Mouse (Mus musculus) CH12.LX (cell line): ENCODE data around the gene Zc3hav1. TPM values are rescaled to one million over a fixed set of nuclear protein-coding genes. Genes with fewer than 3 reads are reported as not detected.

Experiments
- DNase-seq: peaks from one replicate; pipeline ENCODE4 v3.0.0-alpha.2; 2013; ENCODE audit errors: extremely low read depth
- H3K27ac ChIP-seq: 2 replicates; pipeline ENCODE4 v1.5.1; 2012; ENCODE audit warnings: low read depth, mild to moderate bottlenecking, control low read depth, moderate library complexity; ENCODE audit not compliant: insufficient read depth
- H3K27me3 ChIP-seq: replicated peaks from 2 replicates; pipeline ENCODE3; 2012; ENCODE audit warnings: inconsistent platforms
- H3K36me3 ChIP-seq, 2 experiments: replicated peaks in 1 of 2; 2 replicates each; pipeline versions ENCODE3 to v1.6.1; 2012; ENCODE audit warnings: inconsistent platforms in 1 of 2, low read length in 1 of 2, mild to moderate bottlenecking in 1 of 2, mixed read lengths in 1 of 2, moderate library complexity in 1 of 2; ENCODE audit not compliant: control insufficient read depth in 1 of 2, insufficient read depth in 1 of 2
- H3K4me1 ChIP-seq, 2 experiments: 2 replicates each; pipeline ENCODE4 v1.6.1; 2012; ENCODE audit warnings: inconsistent platforms in 1 of 2, moderate library complexity in 1 of 2; ENCODE audit not compliant: insufficient read depth in 2 of 2, control insufficient read depth in 1 of 2
- H3K4me2 ChIP-seq: 2 replicates; pipeline ENCODE4 v1.6.1; 2012; ENCODE audit warnings: low read depth, mild to moderate bottlenecking, control low read depth; ENCODE audit not compliant: poor library complexity, insufficient read depth, severe bottlenecking
- H3K4me3 ChIP-seq, 3 experiments: fragments of 150-350 bp in 1 of 3; sonication (generic) in 1 of 3; replicated peaks in 1 of 3; 2 replicates each; pipeline versions ENCODE3 to v1.5.1; 2011 to 2012; ENCODE audit warnings: low read depth in 2 of 3, low read length in 2 of 3, mild to moderate bottlenecking in 2 of 3, moderate library complexity in 2 of 3, control low read depth in 1 of 3, improper control_type of control experiment in 1 of 3, inconsistent platforms in 1 of 3, mixed read lengths in 1 of 3; ENCODE audit not compliant: poor library complexity in 1 of 3
- H3K79me2 ChIP-seq: replicated peaks from 2 replicates; pipeline ENCODE4 v1.6.1; 2012; ENCODE audit warnings: mild to moderate bottlenecking, moderate library complexity; ENCODE audit not compliant: control insufficient read depth, poor library complexity, insufficient read depth, severe bottlenecking; ENCODE audit errors: extremely low read depth
- H3K9ac ChIP-seq: 2 replicates; pipeline ENCODE4 v1.6.1; 2012; ENCODE audit warnings: low read depth, mild to moderate bottlenecking, control low read depth, moderate library complexity; ENCODE audit not compliant: insufficient read depth
- H3K9me3 ChIP-seq: replicated peaks from 2 replicates; pipeline ENCODE3; 2012; ENCODE audit warnings: low read length, inconsistent platforms, mixed read lengths
- CHD1 ChIP-seq: IDR thresholded peaks from 2 replicates; pipeline ENCODE4 v1.6.1; 2012; ENCODE audit warnings: low read depth, low read length, improper control_type of control experiment, inconsistent platforms
- CTCF ChIP-seq, 2 experiments: IDR thresholded peaks in 1 of 2; conservative IDR thresholded peaks in 1 of 2; 2 replicates each; pipeline ENCODE4 v1.5.1; 2011 to 2012; ENCODE audit warnings: low read depth in 2 of 2, low read length in 2 of 2, improper control_type of control experiment in 1 of 2, inconsistent platforms in 1 of 2, mild to moderate bottlenecking in 1 of 2, moderate library complexity in 1 of 2
- ELF1 ChIP-seq: IDR thresholded peaks from 2 replicates; pipeline ENCODE4 v1.6.1; 2014; ENCODE audit warnings: low read depth, mild to moderate bottlenecking, inconsistent platforms, low read length, improper control_type of control experiment
- ETS1 ChIP-seq: conservative IDR thresholded peaks from 2 replicates; pipeline ENCODE4 v1.6.1; 2012; ENCODE audit warnings: low read depth, mild to moderate bottlenecking, inconsistent platforms, low read length, improper control_type of control experiment, moderate library complexity
- IRF4 ChIP-seq: IDR thresholded peaks from 2 replicates; pipeline ENCODE4 v1.6.1; 2014; ENCODE audit warnings: low read depth, mild to moderate bottlenecking, inconsistent platforms, low read length, improper control_type of control experiment
- JUN ChIP-seq: IDR thresholded peaks from 2 replicates; pipeline ENCODE4 v1.6.1; 2011; ENCODE audit warnings: low read depth, mild to moderate bottlenecking, low read length, improper control_type of control experiment, moderate library complexity; ENCODE audit not compliant: insufficient read depth
- MAX ChIP-seq: IDR thresholded peaks from 2 replicates; pipeline ENCODE4 v1.6.1; 2011; ENCODE audit warnings: low read length, improper control_type of control experiment
- MXI1 ChIP-seq: IDR thresholded peaks from 2 replicates; pipeline ENCODE4 v1.6.1; 2011; ENCODE audit warnings: mild to moderate bottlenecking, low read depth, low read length, improper control_type of control experiment
- MYC ChIP-seq: IDR thresholded peaks from 2 replicates; pipeline ENCODE4 v1.6.1; 2011; ENCODE audit warnings: low read depth, mild to moderate bottlenecking, improper control_type of control experiment, low read length
- PAX5 ChIP-seq: IDR thresholded peaks from 2 replicates; pipeline ENCODE4 v1.6.1; 2012; ENCODE audit warnings: low read length, inconsistent platforms, mixed read lengths
- RCOR1 ChIP-seq: conservative IDR thresholded peaks from 2 replicates; pipeline ENCODE4 v1.6.1; 2012; ENCODE audit warnings: low read depth, mild to moderate bottlenecking, inconsistent platforms, low read length, improper control_type of control experiment
- SIN3A ChIP-seq: IDR thresholded peaks from 2 replicates; pipeline ENCODE4 v1.6.1; 2012; ENCODE audit warnings: low read length, improper control_type of control experiment, inconsistent platforms
- TBP ChIP-seq: conservative IDR thresholded peaks from 2 replicates; pipeline ENCODE4 v1.6.1; 2011; ENCODE audit warnings: low read depth, low read length, improper control_type of control experiment
- USF2 ChIP-seq: conservative IDR thresholded peaks from 2 replicates; pipeline ENCODE4 v1.6.1; 2011; ENCODE audit warnings: low read depth, low read length, improper control_type of control experiment
- ZKSCAN1 ChIP-seq: IDR thresholded peaks from 2 replicates; pipeline ENCODE4 v1.6.1; 2012; ENCODE audit warnings: low read depth, inconsistent platforms, low read length, improper control_type of control experiment, borderline replicate concordance
- ZMIZ1 ChIP-seq: IDR thresholded peaks from 2 replicates; pipeline ENCODE4 v1.6.1; 2012; ENCODE audit warnings: low read depth, mild to moderate bottlenecking, inconsistent platforms, low read length, improper control_type of control experiment
- dilution Hi-C: fragments of 300-500 bp; cut with MboI; formaldehyde crosslinking; loops from 2 replicates; pipeline ENCODE4 v1.14.3; 2020; ENCODE audit warnings: low sequenced_read_pairs; ENCODE audit not compliant: extremely low pct_unique_long_range_greater_than_20kb, extremely low pct_ligation_motif_present
- in situ Hi-C: fragments of 300-500 bp; cut with MboI; formaldehyde crosslinking; loops from 3 replicates; pipeline ENCODE4 v1.14.3; 2019; ENCODE audit warnings: low sequenced_read_pairs, low pct_ligation_motif_present, low pct_unique_long_range_greater_than_20kb, mixed read lengths
- polyA plus RNA-seq: library from polyadenylated mRNA; unstranded; fragments of >175 nt; gene quantifications from 2 replicates; pipeline ENCODE4 v1.2.1, GENCODE M21; 2012; ENCODE audit warnings: low read depth; ENCODE audit not compliant: insufficient read length
- total RNA-seq, 2 experiments: library from RNA; depleted of rRNA; stranded (reverse); fragments of 300-350 nt in 1 of 2; fragments of >200 nt in 1 of 2; gene quantifications; 2 replicates each; pipeline ENCODE4 v1.2.3; 2012 to 2014

Zc3hav1 gene
- total and polyA plus RNA-seq, 3 experiments: 49.8 to 68.7 (median 58.1) TPM

DNA sequence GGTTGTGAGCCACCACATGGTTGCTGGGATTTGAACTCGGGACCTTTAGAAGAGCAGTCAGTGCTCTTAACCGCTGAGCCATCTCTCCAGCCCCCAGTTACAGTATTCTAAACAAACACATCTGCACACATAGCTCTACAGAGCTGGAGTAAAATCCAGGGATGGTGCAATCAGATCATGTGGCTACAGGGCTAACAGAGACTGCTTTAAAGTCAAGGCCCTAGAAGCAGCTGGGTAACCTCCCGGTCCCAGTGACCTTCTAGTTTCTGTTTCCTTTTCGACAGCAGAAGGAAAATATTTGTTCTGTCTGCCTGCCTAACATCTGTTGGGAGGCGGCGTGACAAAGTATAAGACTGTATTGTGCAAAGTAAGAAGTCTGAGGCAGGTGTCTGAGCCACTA, 16.5 kb downstream of the Zc3hav1 start:
- Histone ChIP-seq H3K4me3 (no peak overlapping the region), H3K9ac (no peak overlapping the region), H3K9me3 (no peaks in the 10 kb centered on the region), H3K36me3 (peaks cover 69 to 84% of the 10 kb centered on the region in 2 experiments), H3K4me2 (no peak overlapping the region), H3K79me2 (peaks cover 49% of the 10 kb centered on the region), H3K27ac (peak overlapping the region; percentile 16; the same call in 1 of the 2 replicates), H3K4me1 (peaks cover 0 to 21% of the 10 kb centered on the region in 2 experiments; a peak in 3 of 4 replicates), H3K27me3 (no peaks in the 10 kb centered on the region)
- in situ Hi-C loops: no loop called here
- DNase-seq: no peak
- dilution Hi-C loops: no loop called here
- TF ChIP-seq RCOR1 (no peak), SIN3A (peak; percentile 52; the same call in 1 of the 2 replicates), ELF1 (no peak), IRF4 (peak; percentile 57; the same call in 1 of the 2 replicates), TBP (0 out of 2 replicates have a peak, but pooled peaks have one; percentile 59), MXI1 (peak; percentile 33; the same call in 1 of the 2 replicates), ETS1 (peak; percentile 49; the same call in 1 of the 2 replicates)

GRCm38 (mm10) chr6:38337166-38337705, 17.2 kb downstream of the Zc3hav1 start:
- in situ Hi-C loops: no loop called here
- Histone ChIP-seq H3K27ac (0 out of 2 replicates have a peak overlapping the region, but pooled peaks have one; percentile 8), H3K36me3 (peaks cover 76 to 90% of the 10 kb centered on the region in 2 experiments)

GRCm38 (mm10) chr6:38335264-38335663, 19.1 kb downstream of the Zc3hav1 start:
- H3K79me2 ChIP-seq: peaks cover 27% of the 10 kb centered on the region
- TF ChIP-seq PAX5 (no peak), CHD1 (no peak), ZKSCAN1 (no peak), MYC (no peak), RCOR1 (no peak), JUN (no peak), ZMIZ1 (no peak), USF2 (no peak), SIN3A (no peak)
- no peak overlapping the region for H3K27ac ChIP-seq
- no peaks in the 10 kb centered on the region for H3K9me3 ChIP-seq
- H3K27me3 ChIP-seq: no peaks in the 10 kb centered on the region
- H3K4me2 ChIP-seq: no peak overlapping the region
- no peak overlapping the region for H3K9ac ChIP-seq
- in situ Hi-C loops: no loop called here
- dilution Hi-C loops: no loop called here
- DNase-seq: no peak
- H3K4me1 ChIP-seq: peaks cover 0 to 11% of the 10 kb centered on the region in 2 experiments; a peak in 1 of 4 replicates
- H3K4me3 ChIP-seq: no peak overlapping the region
- H3K36me3 ChIP-seq: peaks cover 86 to 92% of the 10 kb centered on the region in 2 experiments

More at GRCm38 (mm10) chr6:38337166-38337705, 17.2 kb downstream of the Zc3hav1 start:
- Histone ChIP-seq H3K4me3 (no peak overlapping the region), H3K9me3 (no peaks in the 10 kb centered on the region), H3K4me1 (peaks cover 0 to 19% of the 10 kb centered on the region in 2 experiments; a peak in 2 of 4 replicates), H3K9ac (no peak overlapping the region), H3K27me3 (no peaks in the 10 kb centered on the region), H3K4me2 (no peak overlapping the region), H3K79me2 (peaks cover 42% of the 10 kb centered on the region)
- TF ChIP-seq MAX: no peak
- TF ChIP-seq ZMIZ1: no peak
- 0 out of 4 replicates have a peak, but pooled peaks of 1 of the 2 experiments have one; percentile 14 for TF ChIP-seq CTCF (conservative IDR thresholded peaks at IDR 0.05 in 1 of 2, IDR thresholded peaks at IDR 0.05 in 1 of 2; ENCODE audit: low read depth in 2 of 2, low read length in 2 of 2)
- TF ChIP-seq MXI1: no peak
- no peak for DNase-seq
- dilution Hi-C loops: no loop called here
